Mouse (Mus musculus): ENCODE results near the gene Mctp1.

GRCm38 (mm10) chr13:76446059-76446458, 61.7 kb downstream of the Mctp1 start:
- TF ChIP-seq EP300 (IDR thresholded peaks at IDR 0.05; ENCODE audit: insufficient read depth, low read depth, low read length) (no peak), POLR2A (IDR thresholded peaks at IDR 0.05; ENCODE audit: insufficient read depth, low read length) (no peak)
